Mouse (Mus musculus): ENCODE data around the gene Adgrf1.

DNA sequence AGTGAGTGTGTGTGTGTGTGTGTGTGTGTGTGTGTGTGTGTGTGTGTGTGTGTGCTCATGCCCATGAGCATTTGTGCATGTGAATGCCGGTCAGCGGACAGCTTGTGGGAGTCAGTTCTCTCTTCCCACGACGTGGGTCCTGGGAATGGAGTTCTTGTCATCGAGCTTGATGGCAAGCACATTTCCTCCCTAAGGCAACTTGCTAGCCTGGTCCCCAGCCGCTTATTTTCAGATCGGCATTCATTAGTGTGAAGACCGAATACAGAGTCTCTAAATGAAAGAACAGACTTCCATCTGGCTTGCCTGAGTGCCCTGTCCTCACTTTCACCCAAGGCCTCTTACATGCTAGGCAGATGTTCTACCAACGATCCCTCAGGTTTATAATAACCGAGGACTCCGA lies 17.3 kb upstream of the Adgrf1 start:
- TF ChIP-seq GATA1 (IDR thresholded peaks at IDR 0.05; ENCODE audit: borderline replicate concordance, low read length) = no peak
- TF ChIP-seq FLI1 (IDR thresholded peaks at IDR 0.05; ENCODE audit: low read length) = no peak

Measured in megakaryocyte, embryonic 14.5 days (primary cell).